Mouse (Mus musculus) neural tube, embryonic 15.5 days (tissue): ENCODE measurements around the gene Ermard. TPM values are rescaled to one million over a fixed set of nuclear protein-coding genes. Genes with fewer than 3 reads are reported as not detected.

Source experiments
- ATAC-seq: fragments of 200-750 bp; cut with Nextera tagmentation; 2 replicates; pipeline ENCODE4 v1.8.0; 2017; ENCODE audit warnings: mild to moderate bottlenecking, moderate TSS enrichment, moderate library complexity; ENCODE audit not compliant: low FRiP score
- H3K27ac ChIP-seq: fragments of 300-500 bp; sonication (generic); replicated peaks from 2 replicates; pipeline ENCODE4 v1.5.1; 2015; ENCODE audit warnings: mild to moderate bottlenecking, inconsistent platforms
- H3K27me3 ChIP-seq: fragments of 300-500 bp; sonication (generic); replicated peaks from 2 replicates; pipeline ENCODE4 v1.6.1; 2015; ENCODE audit warnings: inconsistent platforms
- H3K36me3 ChIP-seq: fragments of 300-500 bp; sonication (generic); 2 replicates; pipeline ENCODE4 v1.6.1; 2015; ENCODE audit warnings: inconsistent platforms
- H3K4me1 ChIP-seq: fragments of 300-500 bp; sonication (generic); 2 replicates; pipeline ENCODE4 v1.6.1; 2015; ENCODE audit warnings: inconsistent platforms
- H3K4me2 ChIP-seq: fragments of 300-500 bp; sonication (generic); 2 replicates; pipeline ENCODE4 v1.6.1; 2015; ENCODE audit warnings: inconsistent platforms, mild to moderate bottlenecking, moderate library complexity
- H3K4me3 ChIP-seq: fragments of 300-500 bp; sonication (generic); replicated peaks from 2 replicates; pipeline ENCODE4 v1.5.1; 2015; ENCODE audit warnings: mild to moderate bottlenecking, inconsistent platforms
- H3K9ac ChIP-seq: fragments of 300-500 bp; sonication (generic); replicated peaks from 2 replicates; pipeline ENCODE4 v1.6.1; 2015; ENCODE audit warnings: mild to moderate bottlenecking, inconsistent platforms
- H3K9me3 ChIP-seq: fragments of 300-500 bp; sonication (generic); replicated peaks from 2 replicates; pipeline ENCODE4 v1.6.1; 2016; ENCODE audit warnings: inconsistent platforms
- WGBS: fragments of 180-500 bp; shearing (Covaris S2); methylation state at CpG from one replicate; pipeline ENCODE4 v1.1.7; 2015; ENCODE audit warnings: mixed read lengths; 5-methylcytosine and 5-hydroxymethylcytosine counted together
- polyA plus RNA-seq: library from polyadenylated mRNA; unstranded; fragments of >200 nt; fragmentation: Nextera tagmentation; extraction: Ambion mirVana; gene quantifications from 2 replicates; pipeline ENCODE4 v1.2.1, GENCODE M21; 2015

Ermard gene
- polyA plus RNA-seq, 1 experiment from 2014 or later: 82.5 TPM

DNA sequence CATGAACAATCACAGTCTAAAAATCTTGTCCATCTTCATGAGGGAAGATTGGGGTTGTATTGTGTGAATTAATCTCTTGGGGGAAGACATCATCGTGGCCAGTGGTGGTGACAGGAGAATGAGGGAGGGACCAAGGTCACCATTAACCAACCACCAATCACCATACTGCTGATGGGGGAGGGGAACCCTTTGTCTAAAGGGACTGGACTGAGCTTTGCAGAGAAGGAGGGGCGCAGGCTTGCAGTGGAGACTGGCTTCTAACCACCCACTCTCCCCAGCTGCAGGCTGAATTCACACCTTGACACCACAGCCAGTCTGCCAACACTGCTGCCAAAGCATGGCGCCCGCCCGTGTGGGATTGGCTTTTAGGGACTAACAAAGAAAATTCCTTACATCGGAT lies 25.1 kb downstream of the Ermard start:
- Histone ChIP-seq H3K36me3 (peaks cover 27% of the 10 kb centered on the region), H3K27ac (peak overlapping the region; percentile 65), H3K9ac (0 out of 2 replicates have a peak overlapping the region, but pooled peaks have one; percentile 45), H3K27me3 (no peaks in the 10 kb centered on the region), H3K4me3 (0 out of 2 replicates have a peak overlapping the region, but pooled peaks have one; percentile 15), H3K9me3 (no peaks in the 10 kb centered on the region), H3K4me2 (peak overlapping the region; percentile 52), H3K4me1 (peaks cover 11% of the 10 kb centered on the region)
- peak; percentile 89 for ATAC-seq
- 10% methylated on average over 6 of the region's 6 CpGs for WGBS

DNA sequence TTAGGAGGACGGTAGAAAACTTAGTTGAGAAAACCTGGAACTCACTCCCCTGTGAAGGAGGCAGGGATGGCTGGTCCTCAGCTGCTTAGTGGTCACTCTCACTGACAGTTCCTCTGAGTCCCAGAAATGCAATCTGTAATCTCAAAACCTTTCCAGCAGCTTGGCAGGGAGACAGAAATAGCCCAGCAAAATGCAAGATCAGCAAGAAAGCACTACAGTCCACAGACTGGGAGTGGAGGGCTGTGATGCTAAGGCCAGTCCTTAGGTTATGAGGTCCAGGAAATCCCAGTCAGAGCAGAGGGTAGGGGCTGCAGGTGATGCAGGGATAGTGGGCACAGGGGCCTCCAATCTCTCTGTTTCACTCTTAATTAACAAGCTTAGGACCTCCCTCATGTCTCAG lies 25.9 kb downstream of the Ermard start:
- Histone ChIP-seq H3K4me1 (peaks cover 11% of the 10 kb centered on the region), H3K4me2 (no peak overlapping the region), H3K9me3 (no peaks in the 10 kb centered on the region), H3K9ac (no peak overlapping the region; the same call in 1 of the 2 replicates), H3K27ac (no peak overlapping the region), H3K27me3 (no peaks in the 10 kb centered on the region), H3K4me3 (no peak overlapping the region), H3K36me3 (peaks cover 19% of the 10 kb centered on the region)
- WGBS: 71% methylated on average over 1 of the region's 1 CpGs
- no peak for ATAC-seq

DNA sequence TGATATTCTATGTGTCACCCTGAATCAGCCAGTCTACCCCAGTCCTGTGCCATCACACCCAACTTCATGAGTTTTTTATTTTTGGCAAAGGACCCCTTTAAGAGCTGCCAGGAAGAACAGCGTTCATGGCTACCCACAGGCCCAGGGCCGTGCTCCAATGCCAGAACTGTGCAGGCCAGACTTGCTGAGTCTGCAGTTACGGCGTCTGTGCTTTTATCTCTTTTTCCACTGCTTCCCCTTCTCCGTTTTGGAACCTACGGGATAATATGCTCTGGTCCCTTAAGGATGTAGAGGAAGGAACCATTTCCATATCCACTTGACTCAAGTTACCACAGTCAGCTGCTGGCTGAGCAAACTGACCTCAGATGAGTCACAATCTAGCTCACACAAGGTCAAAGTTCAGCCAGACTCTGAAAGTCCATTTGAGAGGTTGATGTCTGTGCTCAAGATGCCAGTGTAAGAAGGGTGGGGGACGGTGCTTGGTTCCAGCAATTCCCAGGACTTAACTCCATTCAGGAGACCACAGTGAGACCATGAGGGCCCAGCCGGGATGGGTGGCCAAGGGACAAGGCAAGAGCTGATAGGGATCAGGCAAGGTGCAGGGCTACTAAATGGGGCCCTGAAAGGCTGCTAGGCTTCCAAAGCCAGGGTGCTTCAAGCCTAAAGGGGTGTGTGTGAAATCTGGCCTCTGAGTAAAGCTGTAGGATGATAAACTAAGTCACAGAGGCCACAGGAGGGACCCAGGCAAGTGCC lies 27.2 kb downstream of the Ermard start:
- Histone ChIP-seq H3K36me3 (peaks cover 8% of the 10 kb centered on the region), H3K9me3 (no peaks in the 10 kb centered on the region), H3K27me3 (no peaks in the 10 kb centered on the region), H3K9ac (no peak overlapping the region), H3K4me1 (peaks cover 11% of the 10 kb centered on the region), H3K4me3 (no peak overlapping the region), H3K27ac (no peak overlapping the region), H3K4me2 (no peak overlapping the region)
- 80% methylated on average over 8 of the region's 8 CpGs for WGBS
- ATAC-seq: no peak

DNA sequence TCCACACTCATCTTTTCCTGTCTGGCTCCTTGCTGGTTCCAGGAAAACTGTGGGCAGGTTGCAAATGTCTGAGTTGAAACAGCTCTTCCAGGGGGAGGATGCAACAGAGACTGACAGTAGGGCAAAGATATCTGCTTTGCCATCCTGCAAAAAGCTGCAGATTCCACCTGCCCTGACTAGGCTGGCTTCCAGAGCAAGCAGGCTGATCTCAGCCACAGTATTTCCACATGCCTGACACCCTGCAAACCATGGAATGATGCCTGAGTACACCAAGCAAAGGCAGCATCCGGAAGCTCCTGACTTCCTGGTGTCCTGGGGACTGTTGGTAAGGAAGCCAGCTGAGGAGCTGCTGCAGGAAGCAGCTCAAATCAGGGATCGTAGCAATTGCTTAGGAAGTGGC lies 28.1 kb downstream of the Ermard start:
- WGBS: 68% methylated on average over 2 of the region's 2 CpGs
- Histone ChIP-seq H3K27ac (no peak overlapping the region), H3K4me1 (peaks cover 11% of the 10 kb centered on the region), H3K4me2 (no peak overlapping the region), H3K9ac (no peak overlapping the region), H3K36me3 (no peaks in the 10 kb centered on the region; the same call in 1 of the 2 replicates), H3K27me3 (no peaks in the 10 kb centered on the region), H3K9me3 (no peaks in the 10 kb centered on the region), H3K4me3 (no peak overlapping the region)
- ATAC-seq: no peak

DNA sequence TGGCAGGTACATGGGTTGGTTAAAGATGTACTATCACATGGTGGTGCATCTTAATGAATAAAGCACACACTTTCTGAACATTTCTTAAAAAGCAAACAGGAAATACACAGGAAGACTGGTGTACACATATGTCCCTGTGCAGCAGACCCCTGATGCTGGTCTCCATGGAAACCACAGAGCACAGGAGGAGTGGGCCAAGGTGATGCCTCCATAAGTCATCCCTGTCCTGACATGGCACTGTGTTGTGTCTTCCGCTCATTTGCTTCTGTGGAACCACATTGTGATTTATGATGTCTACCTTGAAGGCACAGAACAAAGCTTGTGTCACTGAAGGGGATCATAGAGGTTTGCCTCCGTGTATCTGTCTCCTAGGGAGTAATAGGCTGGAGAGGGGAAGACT lies 31.2 kb downstream of the Ermard start:
- 51% methylated on average over 2 of the region's 2 CpGs for WGBS

DNA sequence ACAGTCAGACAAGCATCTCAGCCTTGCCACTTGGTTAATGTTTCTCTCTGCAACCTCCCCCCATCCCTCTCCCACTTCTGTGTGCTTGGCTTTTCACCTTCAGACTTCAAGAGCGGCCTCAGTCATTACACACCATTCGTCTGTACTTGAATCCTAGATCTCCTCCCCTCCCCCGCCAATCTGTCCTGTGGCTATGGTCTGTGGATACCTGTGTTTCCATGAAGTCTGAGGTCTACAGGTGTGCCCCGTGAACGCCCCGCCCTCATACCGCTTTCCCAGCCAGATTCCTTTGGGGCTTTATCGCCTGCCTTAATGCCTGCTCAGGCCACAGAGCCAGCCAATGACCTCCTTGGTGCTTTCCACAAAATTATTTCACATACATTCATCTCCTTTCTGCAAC lies 34.0 kb downstream of the Ermard start:
- 86% methylated on average over 8 of the region's 8 CpGs for WGBS
- no peak overlapping the region for H3K4me3 ChIP-seq
- H3K36me3 ChIP-seq: no peaks in the 10 kb centered on the region
- no peak for ATAC-seq
- H3K4me1 ChIP-seq: no peaks in the 10 kb centered on the region
- H3K27ac ChIP-seq: no peak overlapping the region
- H3K9me3 ChIP-seq: no peaks in the 10 kb centered on the region
- H3K27me3 ChIP-seq: 0 out of 2 replicates have a peak, but pooled peaks cover 3% of the 10 kb centered on the region
- no peak overlapping the region for H3K4me2 ChIP-seq
- H3K9ac ChIP-seq: no peak overlapping the region

More for the DNA sequence above, 31.2 kb downstream of the Ermard start:
- peak; percentile 45; the same call in 1 of the 2 replicates for ATAC-seq
- Histone ChIP-seq H3K4me2 (no peak overlapping the region), H3K27ac (no peak overlapping the region), H3K4me1 (no peaks in the 10 kb centered on the region), H3K4me3 (no peak overlapping the region), H3K36me3 (no peaks in the 10 kb centered on the region), H3K9me3 (no peaks in the 10 kb centered on the region), H3K9ac (no peak overlapping the region), H3K27me3 (0 out of 2 replicates have a peak, but pooled peaks cover 2% of the 10 kb centered on the region)

DNA sequence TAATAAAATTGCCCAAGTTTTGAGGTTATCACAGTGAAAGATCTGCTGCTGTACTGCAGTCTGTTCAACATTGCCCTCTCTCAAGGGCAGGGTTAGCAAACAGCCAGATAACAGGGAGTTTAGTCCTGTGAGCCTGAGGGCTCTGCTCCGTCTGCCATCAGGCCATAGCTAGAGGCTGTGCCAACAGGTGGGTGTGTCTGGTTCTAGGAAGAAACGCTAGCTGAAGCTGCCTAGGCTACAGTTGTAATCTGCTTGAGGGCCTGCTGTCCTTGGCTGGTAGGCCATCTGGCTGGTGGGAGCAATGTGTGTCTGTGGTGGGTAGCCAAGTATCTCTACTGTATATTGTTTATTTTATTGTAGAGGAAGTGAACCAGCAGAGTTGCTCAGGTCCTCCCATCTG lies 36.5 kb downstream of the Ermard start:
- Histone ChIP-seq H3K36me3 (no peaks in the 10 kb centered on the region), H3K9ac (no peak overlapping the region), H3K27me3 (0 out of 2 replicates have a peak, but pooled peaks cover 3% of the 10 kb centered on the region), H3K4me3 (no peak overlapping the region), H3K9me3 (no peaks in the 10 kb centered on the region), H3K27ac (no peak overlapping the region), H3K4me1 (no peaks in the 10 kb centered on the region), H3K4me2 (no peak overlapping the region)
- no peak for ATAC-seq
- WGBS: 58% methylated on average over 2 of the region's 2 CpGs

DNA sequence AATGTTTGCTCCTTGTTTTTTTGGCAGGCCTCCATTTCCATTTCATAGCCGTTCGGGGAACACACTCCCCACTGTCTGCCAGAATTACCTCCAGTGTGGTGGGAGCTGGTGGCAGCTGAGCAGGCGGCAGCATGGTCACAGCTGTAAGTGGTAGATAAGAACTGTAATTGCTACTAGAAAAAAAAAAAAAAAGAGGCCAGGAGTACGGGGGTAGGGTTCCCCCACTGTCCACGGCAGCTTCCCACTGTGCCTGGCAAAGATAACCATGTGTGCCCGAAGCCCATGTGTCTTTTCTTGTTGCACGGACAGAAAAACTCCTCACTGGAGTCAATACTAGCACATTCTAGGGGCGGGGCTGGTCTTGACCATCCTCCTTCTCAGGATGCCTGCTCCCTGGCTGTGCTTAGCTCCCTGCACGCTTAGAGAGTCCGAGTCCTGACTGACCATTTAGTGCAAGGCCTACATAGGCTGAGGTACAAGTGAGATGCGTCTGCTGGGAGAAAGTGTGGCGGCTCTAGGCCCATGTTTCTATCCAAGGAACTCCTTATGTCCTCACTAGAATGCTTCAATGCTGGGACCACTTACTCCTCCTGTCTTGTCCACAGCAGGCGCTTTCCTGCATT lies 43.3 kb downstream of the Ermard start:
- no peak for ATAC-seq
- Histone ChIP-seq H3K27me3 (no peaks in the 10 kb centered on the region), H3K9ac (no peak overlapping the region), H3K36me3 (no peaks in the 10 kb centered on the region), H3K4me2 (no peak overlapping the region), H3K27ac (no peak overlapping the region), H3K9me3 (no peaks in the 10 kb centered on the region), H3K4me1 (peaks cover 21% of the 10 kb centered on the region), H3K4me3 (no peak overlapping the region)
- WGBS: 61% methylated on average over 13 of the region's 13 CpGs

DNA sequence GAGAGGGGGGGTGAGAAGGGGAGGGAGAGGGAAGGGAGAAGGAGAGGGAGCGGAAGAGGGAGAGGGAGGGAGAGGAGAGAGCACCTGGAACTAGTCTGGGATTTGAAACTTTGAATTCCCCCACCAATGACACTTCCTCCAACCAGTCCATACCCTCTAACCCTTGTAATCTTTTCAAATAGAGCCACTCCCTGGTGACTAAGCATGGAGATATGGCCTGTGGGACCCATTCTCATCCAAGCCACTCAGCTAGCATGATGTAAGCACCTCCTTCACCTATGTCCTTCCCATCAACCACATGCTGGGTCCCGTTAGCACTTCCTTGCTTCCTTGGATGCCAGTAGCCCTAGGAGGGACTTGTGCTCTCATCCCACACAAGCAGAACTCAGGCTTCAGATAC lies 44.0 kb downstream of the Ermard start:
- 77% methylated on average over 2 of the region's 2 CpGs for WGBS
- no peak overlapping the region for H3K9ac ChIP-seq
- H3K36me3 ChIP-seq: no peaks in the 10 kb centered on the region
- H3K4me2 ChIP-seq: no peak overlapping the region
- no peak overlapping the region for H3K27ac ChIP-seq
- no peak for ATAC-seq
- H3K4me1 ChIP-seq: peaks cover 21% of the 10 kb centered on the region
- H3K4me3 ChIP-seq: no peak overlapping the region
- no peaks in the 10 kb centered on the region for H3K27me3 ChIP-seq
- H3K9me3 ChIP-seq: no peaks in the 10 kb centered on the region

DNA sequence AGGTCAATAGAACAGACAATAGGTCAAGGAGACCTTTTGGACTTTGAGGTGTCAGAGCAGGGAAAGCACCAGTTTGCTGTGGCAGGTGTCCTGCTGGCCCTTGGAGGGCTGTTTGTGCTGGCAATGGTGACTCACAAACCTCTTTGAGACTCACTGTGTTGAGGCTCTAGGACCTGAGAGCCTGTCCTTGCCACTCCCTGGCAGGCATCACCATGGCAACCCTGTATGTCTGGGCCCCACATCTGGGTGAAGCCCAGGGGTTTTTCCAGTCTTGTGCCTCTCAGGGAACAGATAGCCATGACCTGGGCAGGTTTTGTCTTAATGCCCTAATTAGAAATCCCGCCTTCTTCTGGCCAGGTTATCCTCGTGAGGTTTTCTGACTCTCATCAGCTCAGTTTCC lies 47.2 kb downstream of the Ermard start:
- 26% methylated on average over 2 of the region's 2 CpGs for WGBS
- ATAC-seq: peak; percentile 51
- H3K9ac ChIP-seq: no peak overlapping the region

DNA sequence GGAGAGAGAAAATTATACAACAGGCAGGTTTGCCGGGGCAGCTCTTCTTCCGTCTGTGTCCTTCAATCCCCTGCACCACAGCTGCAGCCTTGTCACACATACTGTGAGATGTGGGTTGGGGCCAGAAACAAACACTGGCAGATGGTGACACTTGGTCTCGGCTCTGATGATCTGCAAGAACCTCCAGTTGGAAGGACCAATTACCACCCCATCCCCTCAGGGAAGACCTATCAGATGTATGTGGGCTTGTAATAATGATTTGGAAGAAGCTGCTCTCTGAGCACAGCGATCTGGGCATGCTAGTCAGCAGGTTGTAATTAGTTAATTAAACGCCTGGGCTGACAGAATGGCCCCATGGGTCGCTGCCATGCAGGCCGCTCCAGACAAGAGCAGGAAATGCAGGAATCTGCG lies 47.6 kb downstream of the Ermard start:
- 12% methylated on average over 8 of the region's 8 CpGs for WGBS
- H3K27ac ChIP-seq: peak overlapping the region; percentile 68
- peak overlapping the region; percentile 13; the same call in 1 of the 2 replicates for H3K4me2 ChIP-seq
- H3K4me1 ChIP-seq: peaks cover 21% of the 10 kb centered on the region
- no peaks in the 10 kb centered on the region for H3K27me3 ChIP-seq
- H3K36me3 ChIP-seq: no peaks in the 10 kb centered on the region
- peak; percentile 76 for ATAC-seq
- no peaks in the 10 kb centered on the region for H3K9me3 ChIP-seq
- H3K9ac ChIP-seq: no peak overlapping the region
- no peak overlapping the region for H3K4me3 ChIP-seq

More for the DNA sequence above, 47.2 kb downstream of the Ermard start:
- Histone ChIP-seq H3K27me3 (no peaks in the 10 kb centered on the region), H3K9me3 (no peaks in the 10 kb centered on the region), H3K27ac (peak overlapping the region; percentile 68), H3K36me3 (no peaks in the 10 kb centered on the region), H3K4me1 (peaks cover 21% of the 10 kb centered on the region), H3K4me3 (no peak overlapping the region), H3K4me2 (0 out of 2 replicates have a peak overlapping the region, but pooled peaks have one; percentile 13)

DNA sequence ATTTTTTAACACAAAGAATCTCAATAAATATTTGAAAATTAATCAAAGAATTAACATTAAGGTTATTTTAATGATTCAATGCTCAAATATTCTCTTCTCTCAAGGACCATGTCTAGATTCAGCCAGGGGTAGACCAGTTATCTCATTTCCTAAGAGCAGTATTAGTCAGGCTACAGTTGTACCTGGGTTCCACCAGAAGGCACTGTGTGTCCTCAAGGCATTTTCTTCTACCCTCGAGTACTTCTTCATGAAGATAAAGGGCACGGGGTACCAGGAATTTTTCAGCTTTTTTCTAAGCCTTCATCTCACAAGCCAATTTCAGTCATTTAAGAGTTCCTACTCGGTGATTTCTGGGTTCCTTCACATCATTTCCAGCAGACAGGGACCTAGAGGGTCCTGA lies 50.7 kb downstream of the Ermard start:
- Histone ChIP-seq H3K9me3 (no peaks in the 10 kb centered on the region), H3K4me2 (no peak overlapping the region), H3K4me3 (no peak overlapping the region), H3K4me1 (peaks cover 15% of the 10 kb centered on the region), H3K36me3 (no peaks in the 10 kb centered on the region), H3K27me3 (no peaks in the 10 kb centered on the region; the same call in 1 of the 2 replicates), H3K9ac (no peak overlapping the region), H3K27ac (no peak overlapping the region)
- no peak for ATAC-seq
- 89% methylated on average over 3 of the region's 3 CpGs for WGBS
